Mouse (Mus musculus) cerebellum, adult 2 months (tissue): Measurements from ENCODE around the gene Lefty2. TPM values are rescaled to one million over a fixed set of nuclear protein-coding genes. Genes with fewer than 3 reads are reported as not detected.
A peak's percentile ranks its signal among the peaks of the same experiment; 100 is the strongest.

Experiments used
- DNase-seq, 2 experiments: peaks; one replicate each; pipeline ENCODE4 v3.0.0; 2021
- H3K27ac ChIP-seq: fragments of 200-500 bp; 2 replicates; pipeline ENCODE4 v1.5.1; 2012; ENCODE audit warnings: low read length, control low read depth, inconsistent platforms; ENCODE audit not compliant: insufficient read depth
- H3K27me3 ChIP-seq: fragments of 200-500 bp; 2 replicates; pipeline ENCODE4 v1.6.1; 2012; ENCODE audit warnings: inconsistent platforms, mild to moderate bottlenecking, low read length, moderate library complexity; ENCODE audit not compliant: control insufficient read depth, insufficient read depth
- H3K4me1 ChIP-seq: fragments of 200-500 bp; 2 replicates; pipeline ENCODE4 v1.6.1; 2011; ENCODE audit warnings: low read length; ENCODE audit not compliant: control insufficient read depth, insufficient read depth
- H3K4me3 ChIP-seq: fragments of 200-500 bp; replicated peaks from 2 replicates; pipeline ENCODE3; 2011; ENCODE audit warnings: mild to moderate bottlenecking, low read depth, low read length, control low read depth; ENCODE audit not compliant: insufficient read depth
- CTCF ChIP-seq: fragments of 200-500 bp; IDR thresholded peaks from 2 replicates; pipeline ENCODE4 v1.5.1; 2011; ENCODE audit warnings: low read depth, mild to moderate bottlenecking, control low read depth, low read length, moderate library complexity, borderline replicate concordance; ENCODE audit not compliant: insufficient read depth
- POLR2A ChIP-seq: fragments of 200-500 bp; IDR thresholded peaks from 2 replicates; pipeline ENCODE4 v1.6.1; 2011; ENCODE audit warnings: low read length, control low read depth, borderline replicate concordance; ENCODE audit not compliant: insufficient read depth
- WGBS: fragments of 180-500 bp; shearing (Covaris S2); methylation state at CpG from one replicate; pipeline ENCODE4 v1.1.7; 2018; 5-methylcytosine and 5-hydroxymethylcytosine counted together
- polyA plus RNA-seq: library from polyadenylated mRNA; depleted of rRNA; stranded (reverse); fragments of >200 nt; gene quantifications from 2 replicates; pipeline ENCODE4 v1.2.3, GENCODE M21; 2012

The Lefty2 gene
- polyA plus RNA-seq, 1 experiment = 0.18 TPM

- WGBS = 89% methylated on average over 5 of the region's 5 CpGs
- Histone ChIP-seq H3K4me1 (no peaks in the 10 kb centered on the region), H3K27ac (no peak overlapping the region), H3K4me3 (no peak overlapping the region), H3K27me3 (no peaks in the 10 kb centered on the region)
- TF ChIP-seq CTCF (no peak), POLR2A (no peak)
- no peak for DNase-seq
Measured at GRCm38 (mm10) chr1:180912792-180913191, 19.9 kb downstream of the Lefty2 start.

- H3K4me1 ChIP-seq = no peaks in the 10 kb centered on the region
- H3K27me3 ChIP-seq = no peaks in the 10 kb centered on the region
- WGBS = 64% methylated on average over 4 of the region's 4 CpGs
- no peak overlapping the region for H3K4me3 ChIP-seq
- no peak for TF ChIP-seq CTCF
- TF ChIP-seq POLR2A = no peak
- no peak overlapping the region for H3K27ac ChIP-seq
- no peak for DNase-seq
Measured at GRCm38 (mm10) chr1:180913797-180914196, 20.9 kb downstream of the Lefty2 start.

- H3K27me3 ChIP-seq = no peaks in the 10 kb centered on the region
- WGBS = 79% methylated on average over 11 of the region's 11 CpGs
- no peak overlapping the region for H3K4me3 ChIP-seq
- no peak overlapping the region for H3K27ac ChIP-seq
- no peak for TF ChIP-seq CTCF
- no peak for TF ChIP-seq POLR2A
- H3K4me1 ChIP-seq = no peaks in the 10 kb centered on the region
- no peak for DNase-seq
Measured at GRCm38 (mm10) chr1:180916425-180916824, 23.5 kb downstream of the Lefty2 start.

- no peak for TF ChIP-seq CTCF
- TF ChIP-seq POLR2A = no peak
- DNase-seq = no peak
- 77% methylated on average over 1 of the region's 1 CpGs for WGBS
- no peaks in the 10 kb centered on the region for H3K27me3 ChIP-seq
- no peak overlapping the region for H3K27ac ChIP-seq
- no peak overlapping the region for H3K4me3 ChIP-seq
- no peaks in the 10 kb centered on the region for H3K4me1 ChIP-seq
Measured at GRCm38 (mm10) chr1:180917053-180917452, 24.1 kb downstream of the Lefty2 start.

GRCm38 (mm10) chr1:180919686-180920085, 26.8 kb downstream of the Lefty2 start:
- H3K27me3 ChIP-seq = no peaks in the 10 kb centered on the region
- DNase-seq = no peak
- H3K27ac ChIP-seq = no peak overlapping the region
- H3K4me3 ChIP-seq = no peak overlapping the region
- H3K4me1 ChIP-seq = no peaks in the 10 kb centered on the region
- 36% methylated on average over 8 of the region's 8 CpGs for WGBS
- TF ChIP-seq POLR2A (no peak), CTCF (0 out of 2 replicates have a peak, but pooled peaks have one; percentile 17)

- Histone ChIP-seq H3K27me3 (no peaks in the 10 kb centered on the region), H3K4me1 (no peaks in the 10 kb centered on the region), H3K4me3 (no peak overlapping the region), H3K27ac (no peak overlapping the region)
- no peak for DNase-seq
- WGBS = 74% methylated on average over 6 of the region's 6 CpGs
- no peak for TF ChIP-seq CTCF
- TF ChIP-seq POLR2A = no peak
Measured at GRCm38 (mm10) chr1:180922273-180923048, 29.6 kb downstream of the Lefty2 start.

GRCm38 (mm10) chr1:180924737-180925136, 31.8 kb downstream of the Lefty2 start:
- no peak for TF ChIP-seq CTCF
- Histone ChIP-seq H3K27ac (no peak overlapping the region), H3K27me3 (no peaks in the 10 kb centered on the region), H3K4me1 (no peaks in the 10 kb centered on the region), H3K4me3 (no peak overlapping the region)
- 62% methylated on average over 2 of the region's 2 CpGs for WGBS
- no peak for DNase-seq

GRCm38 (mm10) chr1:180926286-180926685, 33.4 kb downstream of the Lefty2 start:
- H3K27ac ChIP-seq = no peak overlapping the region
- H3K27me3 ChIP-seq = no peaks in the 10 kb centered on the region
- no peak for TF ChIP-seq POLR2A
- no peak for TF ChIP-seq CTCF
- H3K4me3 ChIP-seq = no peak overlapping the region
- DNase-seq = no peak
- no peaks in the 10 kb centered on the region for H3K4me1 ChIP-seq
- 77% methylated on average over 4 of the region's 4 CpGs for WGBS
